Mouse (Mus musculus) hindbrain, embryonic 12.5 days (tissue): Measurements from ENCODE around the gene Bcl7c. TPM values are rescaled to one million over a fixed set of nuclear protein-coding genes. Genes with fewer than 3 reads are reported as not detected.
"Not testable (repeated sequence)": the region's sequence is repeated elsewhere in the genome, so short reads cannot be mapped to it uniquely, and the experiment has no call there.

ENCODE experiments used
- ATAC-seq: fragments of 200-750 bp; cut with Nextera tagmentation; 2 replicates; pipeline ENCODE4 v1.8.0; 2017; ENCODE audit warnings: moderate TSS enrichment; ENCODE audit not compliant: low FRiP score
- H3K27ac ChIP-seq: fragments of 300-500 bp; sonication (generic); 2 replicates; pipeline ENCODE4 v1.5.1; 2016; ENCODE audit warnings: mild to moderate bottlenecking
- H3K27me3 ChIP-seq: fragments of 300-500 bp; sonication (generic); 2 replicates; pipeline ENCODE4 v1.6.1; 2016; ENCODE audit warnings: mild to moderate bottlenecking
- H3K36me3 ChIP-seq: fragments of 300-500 bp; sonication (generic); 2 replicates; pipeline ENCODE4 v1.6.1; 2016; ENCODE audit warnings: mild to moderate bottlenecking
- H3K4me1 ChIP-seq: fragments of 300-500 bp; sonication (generic); 2 replicates; pipeline ENCODE4 v1.6.1; 2016
- H3K4me2 ChIP-seq: fragments of 300-500 bp; sonication (generic); replicated peaks from 2 replicates; pipeline ENCODE4 v1.6.1; 2016; ENCODE audit warnings: mild to moderate bottlenecking
- H3K4me3 ChIP-seq: fragments of 300-500 bp; sonication (generic); 2 replicates; pipeline ENCODE4 v1.5.1; 2016; ENCODE audit warnings: mild to moderate bottlenecking
- H3K9ac ChIP-seq: fragments of 300-500 bp; sonication (generic); 2 replicates; pipeline ENCODE4 v1.6.1; 2016; ENCODE audit warnings: mild to moderate bottlenecking, moderate library complexity
- H3K9me3 ChIP-seq: fragments of 300-500 bp; sonication (generic); replicated peaks from 2 replicates; pipeline ENCODE4 v1.6.1; 2016; ENCODE audit warnings: mild to moderate bottlenecking
- WGBS: fragments of 180-500 bp; shearing (Covaris S2); methylation state at CpG from one replicate; pipeline ENCODE4 v1.1.7; 2016; 5-methylcytosine and 5-hydroxymethylcytosine counted together
- polyA plus RNA-seq: library from polyadenylated mRNA; unstranded; fragments of >200 nt; fragmentation: Nextera tagmentation; extraction: Ambion mirVana; gene quantifications from 2 replicates; pipeline ENCODE4 v1.2.1, GENCODE M21; 2016

Bcl7c gene
- polyA plus RNA-seq, 1 experiment from 2014 or later = 87.4 TPM

DNA sequence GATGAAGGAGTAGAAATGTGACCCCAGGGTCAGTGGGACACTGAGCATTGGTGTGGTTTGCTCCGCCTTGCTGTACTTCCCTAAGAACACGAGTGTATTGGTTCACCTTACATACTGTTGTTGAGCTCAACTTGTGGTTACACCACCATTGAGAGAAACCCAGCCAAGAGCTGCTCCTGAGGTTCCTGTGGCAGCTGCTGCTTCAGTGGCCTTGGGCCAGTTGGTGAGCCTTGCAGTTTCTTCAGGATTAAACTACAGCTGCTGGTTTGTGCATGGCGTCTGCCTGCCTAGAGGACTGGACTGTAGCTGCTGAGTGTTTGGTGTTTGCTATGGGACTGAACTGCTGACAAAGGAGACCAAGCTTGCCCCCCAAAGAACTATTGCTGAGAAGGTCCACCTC, 2.7 kb upstream of the Bcl7c start:
- Histone ChIP-seq H3K36me3 (peaks cover 1% of the 10 kb centered on the region), H3K4me1 (peaks cover 27% of the 10 kb centered on the region), H3K27me3 (no peaks in the 10 kb centered on the region), H3K27ac (peak overlapping the region; percentile 79; the same call in 1 of the 2 replicates), H3K9ac (no peak overlapping the region), H3K9me3 (no peaks in the 10 kb centered on the region), H3K4me3 (no peak overlapping the region), H3K4me2 (no peak overlapping the region)
- ATAC-seq = no peak
- 81% methylated on average over 3 of the region's 3 CpGs for WGBS

DNA sequence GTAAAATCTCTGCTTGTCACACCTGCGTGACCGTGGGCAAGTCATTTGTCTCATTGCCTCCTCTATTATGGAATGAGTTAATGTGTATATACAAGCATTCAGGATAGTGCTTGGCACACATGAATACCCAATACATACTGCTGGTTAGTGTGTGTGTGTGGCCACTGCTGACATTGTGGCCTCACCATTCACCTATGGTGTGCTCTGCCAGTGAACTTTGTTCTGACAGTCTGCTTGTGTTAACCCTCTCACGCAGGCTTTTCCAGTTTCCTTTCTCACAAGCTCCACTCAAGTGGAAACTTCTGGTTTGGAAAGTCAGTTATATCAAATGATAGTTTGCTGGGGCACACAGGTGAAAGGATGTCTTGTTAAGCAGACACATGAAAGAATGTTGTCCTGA, 2.3 kb upstream of the Bcl7c start:
- no peak for ATAC-seq

DNA sequence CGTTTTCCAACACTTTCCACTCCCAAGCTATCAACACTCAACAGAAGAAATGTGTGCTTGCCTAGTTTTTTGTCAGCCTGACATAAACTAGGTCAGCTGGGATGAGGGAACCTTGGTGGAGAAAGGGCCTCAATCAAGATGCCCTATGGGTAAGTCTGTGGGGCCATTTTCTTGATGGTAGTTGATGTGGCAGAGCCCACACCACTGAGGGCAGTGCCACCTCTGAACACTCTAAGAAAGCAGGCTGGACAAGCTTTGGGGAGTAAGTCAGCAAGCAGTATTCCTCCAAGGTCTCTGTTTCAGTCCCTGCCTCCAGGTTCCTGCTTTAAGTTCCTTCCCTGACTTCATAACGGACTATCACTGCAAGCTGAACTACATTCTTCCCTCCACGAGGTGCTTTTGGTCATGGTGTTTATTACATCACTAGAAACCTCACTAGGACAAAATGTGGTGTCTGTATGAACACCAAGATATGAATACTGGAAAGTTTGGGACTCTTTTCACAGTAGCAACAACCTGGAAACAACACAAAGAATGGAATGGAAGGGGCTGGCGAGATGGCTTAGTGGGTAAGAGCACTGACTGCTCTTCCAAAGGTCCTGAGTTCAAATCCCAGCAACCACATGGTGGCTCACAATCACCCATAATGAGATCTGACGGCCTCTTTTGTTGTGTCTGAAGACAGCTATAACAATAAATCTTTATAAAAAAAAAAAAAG, 687 bp upstream of the Bcl7c start:
- Histone ChIP-seq H3K9ac (no peak overlapping the region; the same call in 1 of the 2 replicates), H3K4me2 (peak overlapping the region; percentile 59), H3K4me3 (peak overlapping the region; percentile 82), H3K36me3 (peaks cover 19% of the 10 kb centered on the region), H3K27ac (peak overlapping the region; percentile 96; the same call in 1 of the 2 replicates), H3K4me1 (peaks cover 31% of the 10 kb centered on the region), H3K27me3 (no peaks in the 10 kb centered on the region), H3K9me3 (no peaks in the 10 kb centered on the region)
- ATAC-seq = no peak
- WGBS = 80% methylated on average over 5 of the region's 5 CpGs

More for the DNA sequence above, 2.3 kb upstream of the Bcl7c start:
- Histone ChIP-seq H3K9me3 (no peaks in the 10 kb centered on the region), H3K4me2 (no peak overlapping the region), H3K9ac (no peak overlapping the region), H3K4me3 (no peak overlapping the region), H3K27ac (no peak overlapping the region), H3K36me3 (peaks cover 5% of the 10 kb centered on the region), H3K4me1 (peaks cover 31% of the 10 kb centered on the region), H3K27me3 (no peaks in the 10 kb centered on the region)
- WGBS = 95% methylated on average over 3 of the region's 3 CpGs

DNA sequence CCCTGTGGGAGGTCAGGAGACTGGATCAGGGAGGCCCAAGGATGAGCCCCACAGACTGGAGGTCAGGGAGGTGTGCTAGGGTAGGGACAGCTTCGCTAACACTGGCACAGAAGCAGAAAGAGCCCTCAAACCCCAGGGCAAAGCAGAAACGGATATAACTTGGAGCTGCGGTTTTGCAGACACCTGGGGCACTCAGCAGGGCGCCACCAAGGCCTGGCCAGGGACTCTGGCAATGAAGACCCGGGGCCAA, 851 bp downstream of the Bcl7c start:
- peak; percentile 6 for ATAC-seq
- peak overlapping the region; percentile 82 for H3K4me3 ChIP-seq
- peak overlapping the region; percentile 88 for H3K9ac ChIP-seq
- peak overlapping the region; percentile 96 for H3K27ac ChIP-seq
- H3K4me1 ChIP-seq = peaks cover 30% of the 10 kb centered on the region
- no peaks in the 10 kb centered on the region for H3K9me3 ChIP-seq
- peak overlapping the region; percentile 59 for H3K4me2 ChIP-seq
- no peaks in the 10 kb centered on the region for H3K27me3 ChIP-seq
- peaks cover 34% of the 10 kb centered on the region for H3K36me3 ChIP-seq
- 1% methylated on average over 5 of the region's 5 CpGs for WGBS

DNA sequence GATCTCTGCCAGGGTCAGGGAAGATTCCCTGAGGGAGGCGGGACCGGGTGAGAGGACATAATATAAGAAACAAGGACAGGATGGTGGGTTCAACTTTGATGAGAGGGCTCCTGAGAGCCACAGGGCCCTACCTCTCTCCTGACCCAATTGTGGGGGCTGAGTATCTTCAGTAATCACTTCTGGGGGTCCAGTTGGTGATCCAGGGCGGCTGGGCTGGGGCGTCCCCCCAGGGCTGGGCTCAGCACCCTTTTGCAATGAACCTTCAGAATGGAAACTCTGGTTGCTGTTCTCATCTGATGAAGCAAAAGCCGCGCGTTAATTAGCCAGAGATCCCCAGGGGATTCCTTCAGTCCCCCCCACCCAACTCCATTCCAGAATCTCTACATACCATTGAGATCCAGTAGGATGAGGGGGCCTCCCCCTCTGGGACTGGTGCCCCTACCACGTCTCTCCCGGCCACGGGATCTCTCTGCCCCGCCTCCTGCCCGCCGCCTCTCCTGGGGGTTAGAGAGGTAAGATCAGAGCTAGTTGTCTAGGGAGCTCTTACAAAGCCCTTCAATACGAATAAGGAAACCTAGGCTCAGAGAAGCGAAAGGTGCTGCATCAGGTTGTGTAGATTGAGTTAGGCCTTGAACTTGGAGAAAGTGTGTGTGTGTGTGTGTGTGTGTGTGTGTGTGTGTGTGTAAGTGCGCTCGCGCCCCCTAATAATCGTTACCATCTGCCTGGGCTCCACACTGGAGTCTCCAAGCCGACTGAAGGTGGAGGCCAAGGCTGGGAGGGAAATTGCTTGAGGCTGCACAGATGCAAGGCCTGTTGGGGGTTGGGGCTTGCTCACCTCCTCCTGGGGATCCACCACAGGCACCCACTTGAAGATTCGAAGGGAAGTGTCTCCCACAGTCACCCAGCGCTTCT, 1.4 kb downstream of the Bcl7c start:
- Histone ChIP-seq H3K9me3 (no peaks in the 10 kb centered on the region), H3K36me3 (peaks cover 34% of the 10 kb centered on the region), H3K4me1 (peaks cover 25% of the 10 kb centered on the region), H3K4me2 (peak overlapping the region; percentile 59), H3K27me3 (no peaks in the 10 kb centered on the region), H3K4me3 (peak overlapping the region; percentile 82), H3K9ac (peak overlapping the region; percentile 88), H3K27ac (peak overlapping the region; percentile 96)
- WGBS = 28% methylated on average over 22 of the region's 22 CpGs
- 0 out of 2 replicates have a peak, but pooled peaks have one; percentile 5 for ATAC-seq

DNA sequence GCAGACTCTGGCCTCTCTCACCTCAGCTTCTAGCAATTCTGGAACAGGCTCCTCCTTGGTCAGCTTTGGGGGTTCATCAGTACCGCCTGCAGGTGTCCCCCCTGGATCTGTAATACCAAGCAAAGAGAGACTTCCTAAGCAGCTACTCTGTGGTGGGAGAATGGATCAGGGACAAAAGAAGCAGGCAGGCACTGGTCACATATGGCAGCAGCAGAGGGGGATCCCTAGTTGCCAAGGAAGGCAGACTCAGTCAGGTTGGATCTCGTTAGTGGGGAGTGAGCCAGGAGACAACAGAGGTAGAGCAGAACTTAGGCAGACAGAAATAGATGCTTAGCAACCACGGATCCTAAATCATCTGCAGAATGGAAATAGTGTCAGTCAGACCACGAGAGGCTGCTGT, 3.0 kb downstream of the Bcl7c start:
- H3K9ac ChIP-seq = no peak overlapping the region
- 80% methylated on average over 4 of the region's 4 CpGs for WGBS
- no peaks in the 10 kb centered on the region for H3K9me3 ChIP-seq
- H3K36me3 ChIP-seq = peaks cover 37% of the 10 kb centered on the region
- no peak overlapping the region for H3K27ac ChIP-seq
- H3K4me2 ChIP-seq = no peak overlapping the region
- H3K4me3 ChIP-seq = no peak overlapping the region
- H3K27me3 ChIP-seq = no peaks in the 10 kb centered on the region
- H3K4me1 ChIP-seq = peaks cover 22% of the 10 kb centered on the region
- ATAC-seq = no peak

DNA sequence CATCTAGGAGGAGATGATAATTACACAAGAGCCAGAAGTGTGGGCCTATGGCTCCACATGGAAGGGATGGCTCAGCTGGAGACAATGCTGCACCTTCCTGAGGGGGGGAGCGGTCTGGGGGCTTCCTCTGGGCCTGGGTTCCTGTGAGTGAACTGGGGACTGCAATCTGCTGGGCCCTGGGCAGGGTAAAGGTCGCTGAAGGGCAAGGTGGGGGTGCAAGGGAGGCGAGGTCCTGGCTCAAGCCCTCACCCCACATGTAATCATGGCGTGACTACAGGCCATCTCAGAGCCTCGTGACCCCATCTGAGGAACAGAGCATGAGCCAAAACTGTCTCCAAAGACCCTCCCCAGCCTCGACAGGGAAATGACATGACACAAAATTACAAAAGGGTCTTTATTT, 4.1 kb downstream of the Bcl7c start:
- Histone ChIP-seq H3K4me3 (no peak overlapping the region), H3K4me2 (no peak overlapping the region), H3K36me3 (peaks cover 45% of the 10 kb centered on the region), H3K27ac (no peak overlapping the region), H3K4me1 (peaks cover 22% of the 10 kb centered on the region), H3K27me3 (no peaks in the 10 kb centered on the region), H3K9me3 (no peaks in the 10 kb centered on the region), H3K9ac (no peak overlapping the region)
- 83% methylated on average over 6 of the region's 6 CpGs for WGBS
- ATAC-seq = no peak

DNA sequence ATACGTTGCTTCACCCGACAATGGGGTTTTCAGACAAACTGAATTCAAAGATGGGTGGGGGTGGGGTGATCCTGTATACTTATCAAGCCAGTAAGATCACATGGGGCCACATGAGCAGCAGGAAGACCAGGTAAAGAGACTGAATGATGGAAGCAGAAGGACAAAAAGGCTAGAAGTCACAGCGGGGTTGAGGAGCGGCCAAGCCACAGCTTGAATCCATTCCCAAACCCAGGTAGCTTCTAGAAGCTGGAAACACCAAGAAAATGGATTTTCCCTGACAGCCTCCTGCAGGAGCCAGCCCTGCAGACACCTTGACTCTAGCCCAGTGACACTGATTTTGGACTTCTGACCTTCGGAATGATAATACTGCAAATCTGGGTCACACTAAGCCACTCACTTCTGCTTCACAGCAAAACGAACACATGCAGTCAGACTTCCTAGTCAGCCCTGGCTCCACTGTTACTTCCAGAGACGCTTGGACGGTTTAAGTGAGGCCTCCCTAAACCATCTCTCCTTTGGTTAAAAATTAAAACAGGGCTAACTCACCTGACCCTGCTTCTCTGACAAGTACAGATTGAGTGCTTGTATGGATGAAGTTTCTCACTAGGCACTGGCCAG, 5.1 kb downstream of the Bcl7c start:
- whole genome bisulfite sequencing = 87% methylated on average over 8 of the region's 8 CpGs
- Histone ChIP-seq H3K27me3 (no peaks in the 10 kb centered on the region), H3K4me3 (no peak overlapping the region), H3K27ac (no peak overlapping the region), H3K4me1 (peaks cover 17% of the 10 kb centered on the region), H3K4me2 (no peak overlapping the region), H3K9me3 (no peaks in the 10 kb centered on the region), H3K9ac (no peak overlapping the region), H3K36me3 (peaks cover 49% of the 10 kb centered on the region)
- ATAC-seq = no peak

DNA sequence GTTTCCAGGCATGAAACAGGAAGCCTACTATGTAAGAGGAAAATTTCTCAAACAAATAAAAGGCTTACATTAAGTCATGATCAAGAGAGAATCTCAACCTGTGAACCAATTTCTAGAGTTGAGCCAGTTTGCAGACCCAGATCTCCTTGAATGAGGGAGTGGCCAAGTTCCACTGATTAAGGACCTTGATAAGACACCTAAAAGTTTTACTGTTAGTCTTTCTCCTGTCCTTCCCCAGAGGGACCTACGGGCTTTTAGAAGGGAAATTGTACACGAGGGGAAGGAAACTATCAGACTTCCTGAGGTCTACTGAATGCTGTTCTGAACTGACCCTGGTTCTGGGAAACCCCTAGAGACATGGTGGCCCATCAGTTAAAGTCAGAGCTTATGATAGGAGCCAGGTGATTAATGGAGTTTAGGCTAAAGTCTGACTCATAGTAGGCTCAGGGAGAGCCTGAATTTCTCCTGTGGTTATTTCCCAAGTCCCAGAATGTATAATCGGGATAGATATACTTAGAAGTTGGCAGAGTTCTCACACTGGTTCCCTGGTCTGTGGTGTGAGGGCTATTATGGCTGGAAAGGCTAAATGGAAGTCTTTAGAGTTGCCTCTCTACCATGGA, 7.9 kb downstream of the Bcl7c start:
- Histone ChIP-seq H3K9me3 (no peaks in the 10 kb centered on the region), H3K36me3 (peaks cover 42% of the 10 kb centered on the region), H3K4me1 (no peaks in the 10 kb centered on the region), H3K4me2 (no peak overlapping the region), H3K9ac (no peak overlapping the region), H3K4me3 (no peak overlapping the region), H3K27me3 (no peaks in the 10 kb centered on the region), H3K27ac (no peak overlapping the region)
- 82% methylated on average over 3 of the region's 3 CpGs for WGBS
- no peak for ATAC-seq

DNA sequence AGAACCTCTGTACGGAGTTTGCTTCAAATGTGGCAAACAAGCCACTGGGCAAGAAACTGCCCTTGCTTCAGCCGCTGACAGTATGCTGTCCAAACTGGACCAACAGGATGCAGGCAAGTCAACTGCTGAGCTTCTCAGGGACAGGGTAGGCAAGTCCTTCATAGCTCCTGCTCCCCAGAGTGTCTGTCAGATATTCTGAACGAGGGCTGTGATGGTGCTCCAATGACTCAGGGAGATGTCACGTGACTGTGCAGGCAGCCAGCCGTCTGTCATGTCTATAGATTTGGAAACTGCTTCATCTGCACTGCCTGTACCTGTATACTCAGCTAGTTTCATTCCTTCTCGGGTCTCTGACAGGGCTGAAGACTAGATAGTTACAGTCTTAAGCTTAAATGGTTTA, 9.7 kb downstream of the Bcl7c start:
- H3K4me3 ChIP-seq = no peak overlapping the region
- H3K9ac ChIP-seq = no peak overlapping the region
- no peaks in the 10 kb centered on the region for H3K9me3 ChIP-seq
- 79% methylated on average over 6 of the region's 6 CpGs for WGBS
- H3K4me2 ChIP-seq = no peak overlapping the region
- no peak for ATAC-seq
- H3K27me3 ChIP-seq = no peaks in the 10 kb centered on the region
- H3K4me1 ChIP-seq = no peaks in the 10 kb centered on the region
- peaks cover 33% of the 10 kb centered on the region for H3K36me3 ChIP-seq
- no peak overlapping the region for H3K27ac ChIP-seq

DNA sequence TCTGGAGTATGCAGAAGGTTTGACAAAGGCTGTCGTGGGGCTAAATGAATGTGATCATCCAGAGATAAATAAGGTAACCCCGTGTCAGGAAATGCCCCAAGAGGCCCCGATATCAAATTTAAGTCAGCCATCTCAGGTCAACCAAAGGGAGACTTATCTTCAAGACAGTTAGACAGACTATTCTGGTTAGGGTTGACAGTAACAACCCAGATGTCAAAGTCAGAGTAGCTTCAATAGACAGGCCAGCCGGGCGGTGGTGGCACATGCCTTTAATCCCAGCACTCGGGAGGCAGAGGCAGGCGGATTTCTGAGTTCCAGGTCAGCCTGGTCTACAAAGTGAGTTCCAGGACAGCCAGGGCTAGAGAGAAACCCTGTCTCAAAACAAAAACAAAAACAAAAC, 15.0 kb downstream of the Bcl7c start:
- not testable (repeated sequence) for H3K27me3 ChIP-seq, H3K9ac ChIP-seq, H3K4me3 ChIP-seq, ATAC-seq, H3K27ac ChIP-seq, H3K36me3 ChIP-seq, H3K4me2 ChIP-seq, H3K9me3 ChIP-seq, H3K4me1 ChIP-seq
- 94% methylated on average over 7 of the region's 7 CpGs for WGBS

DNA sequence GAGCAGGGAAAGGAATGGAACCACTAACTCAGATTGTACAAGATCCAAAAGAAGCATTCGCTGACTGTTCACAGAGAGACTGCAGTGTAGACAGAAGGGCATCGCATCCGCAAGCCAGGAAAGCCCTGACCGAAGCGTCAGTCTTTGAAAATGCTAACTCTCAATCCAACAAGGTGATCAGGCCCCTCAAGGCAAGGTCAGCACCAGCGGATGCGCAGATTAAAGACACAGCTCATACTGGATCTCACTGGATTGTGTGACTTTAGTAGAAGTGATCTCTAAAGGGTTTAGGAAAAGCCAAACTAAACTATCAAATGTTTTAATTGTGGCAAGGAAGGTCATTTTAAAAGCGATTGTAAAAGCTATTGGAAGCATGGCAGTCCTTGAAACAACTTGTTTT, 15.4 kb downstream of the Bcl7c start:
- Histone ChIP-seq H3K27ac (no peak overlapping the region), H3K4me2 (no peak overlapping the region), H3K4me3 (no peak overlapping the region), H3K27me3 (no peaks in the 10 kb centered on the region), H3K9me3 (no peaks in the 10 kb centered on the region), H3K36me3 (peaks cover 8% of the 10 kb centered on the region), H3K4me1 (peaks cover 9% of the 10 kb centered on the region), H3K9ac (no peak overlapping the region)
- no peak for ATAC-seq
- WGBS = 92% methylated on average over 8 of the region's 8 CpGs
